In the genomic region with DNA sequence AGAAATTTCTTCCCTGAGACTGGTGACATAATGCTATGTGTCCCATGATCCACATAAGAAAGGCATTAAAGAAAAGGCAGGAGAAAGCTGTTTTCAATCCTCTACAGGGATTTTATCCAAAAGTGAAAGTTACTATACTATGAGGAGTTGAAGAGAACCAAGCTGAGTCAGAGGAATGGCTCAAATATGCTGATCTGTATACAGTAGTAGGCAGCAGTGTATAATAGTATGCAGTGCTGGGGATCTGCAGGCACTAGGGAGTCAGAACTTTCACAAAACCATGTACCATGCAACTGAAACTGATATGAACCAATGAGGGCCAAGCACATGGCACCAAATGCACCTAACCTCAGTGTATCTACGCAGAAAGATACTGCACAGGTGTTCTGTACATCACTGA, we compare ENCODE assay signal across 23 mouse cellular contexts.
DNase-seq lines count a peak whose midpoint lies in the region; ATAC-seq and TF ChIP-seq lines count a peak whose summit lies in the region.
"Had no signal": no experiment of that assay in that cellular context is flagged by ENCODE, and none has a peak within 500 bp of the region (broad histone marks: within the 10 kb centered on the region; RNA-seq: fewer than 3 reads in every experiment).

No protein-coding gene starts in this region.

- ATAC-seq in limb, embryonic 12.5 days (ENCODE audit: insufficient number of reproducible peaks, insufficient read depth, low FRiP score, low TSS enrichment, low read depth), result 0 out of 2 replicates have a peak, but pooled peaks have one; percentile 37
- peak; percentile 57 for ATAC-seq in limb, embryonic 13.5 days (ENCODE audit: low FRiP score, low read depth)
- ATAC-seq: CD4-positive, CD25-positive, alpha-beta regulatory T cell, adult 4 months; forebrain, embryonic 16.5 days; hindbrain, embryonic 16.5 days had no signal

- H3K79me2 ChIP-seq in heart, adult 2 months (replicated peaks; ENCODE audit: control insufficient read depth, insufficient read depth, low read length), result no peaks in the 10 kb centered on the region

- H3K27ac ChIP-seq in limb, embryonic 12.5 days, result no peak overlapping the region
- no peak overlapping the region for H3K27ac ChIP-seq in limb, embryonic 10.5 days
- no peak overlapping the region for H3K27ac ChIP-seq in limb, embryonic 13.5 days
- H3K27ac ChIP-seq in heart, adult 2 months, result no peak overlapping the region
- H3K27ac ChIP-seq: forebrain, embryonic 12.5 days; gastrocnemius, adult 2 months; heart, embryonic 10.5 days; hindbrain, embryonic 12.5 days had no signal

- no peaks in the 10 kb centered on the region for H3K36me3 ChIP-seq in limb, embryonic 12.5 days
- H3K36me3 ChIP-seq in limb, embryonic 10.5 days, result no peaks in the 10 kb centered on the region
- H3K36me3 ChIP-seq in limb, embryonic 13.5 days, result no peaks in the 10 kb centered on the region
- H3K36me3 ChIP-seq in heart, adult 2 months (ENCODE audit: control insufficient read depth, insufficient read depth, low read length), result no peaks in the 10 kb centered on the region
- H3K36me3 ChIP-seq: forebrain, embryonic 12.5 days; heart, embryonic 10.5 days; hindbrain, embryonic 12.5 days had no signal

- intact Hi-C loops in heart, adult 2 months (cut with DNase I), result no loop called here

- no peaks in the 10 kb centered on the region for H3K27me3 ChIP-seq in limb, embryonic 12.5 days
- no peaks in the 10 kb centered on the region for H3K27me3 ChIP-seq in limb, embryonic 10.5 days (ENCODE audit: low read depth, poor library complexity, severe bottlenecking)
- H3K27me3 ChIP-seq in limb, embryonic 13.5 days, result no peaks in the 10 kb centered on the region
- no peaks in the 10 kb centered on the region for H3K27me3 ChIP-seq in heart, adult 2 months (ENCODE audit: control insufficient read depth, insufficient read depth, low read length)
- H3K27me3 ChIP-seq: forebrain, embryonic 12.5 days; hindbrain, embryonic 12.5 days had no signal

- H3K4me1 ChIP-seq in limb, embryonic 12.5 days (replicated peaks), result peaks cover 8% of the 10 kb centered on the region; the same call in 1 of the 2 replicates
- H3K4me1 ChIP-seq in limb, embryonic 10.5 days, result peaks cover 8% of the 10 kb centered on the region
- H3K4me1 ChIP-seq in limb, embryonic 13.5 days, result peaks cover 14% of the 10 kb centered on the region
- no peaks in the 10 kb centered on the region for H3K4me1 ChIP-seq in heart, adult 2 months (ENCODE audit: control insufficient read depth, insufficient read depth, low read length)
- H3K4me1 ChIP-seq: forebrain, embryonic 12.5 days; heart, embryonic 10.5 days; hindbrain, embryonic 12.5 days had no signal

- H3K4me3 ChIP-seq in limb, embryonic 12.5 days (replicated peaks), result no peak overlapping the region
- no peak overlapping the region for H3K4me3 ChIP-seq in limb, embryonic 10.5 days
- no peak overlapping the region for H3K4me3 ChIP-seq in limb, embryonic 13.5 days
- H3K4me3 ChIP-seq in heart, adult 2 months, result no peak overlapping the region
- H3K4me3 ChIP-seq: forebrain, embryonic 12.5 days; gastrocnemius, adult 2 months; heart, embryonic 10.5 days; hindbrain, embryonic 12.5 days had no signal

- no peak for TF ChIP-seq EP300 in heart, adult 2 months (IDR thresholded peaks at IDR 0.05; ENCODE audit: insufficient read depth, low read depth, low read length)

- DNase-seq in limb, embryonic 10.5 days (ENCODE audit: low spot score), result no peak
- peak; percentile 11 for DNase-seq in CD4-positive helper T cell, adult 2 months (ENCODE audit: low read depth, low spot score)
- DNase-seq in brain, adult 2 months (ENCODE audit: low read depth, low spot score), result peak; percentile 25
- no peak for DNase-seq in urinary bladder, postnatal 25 days (ENCODE audit: low spot score)
- DNase-seq in heart, adult 2 months, result no peak
- no peak for DNase-seq in right cerebral cortex, postnatal 14 days
- DNase-seq: adrenal gland, postnatal 14 days; cerebellum, adult 18-20 months; cerebellum, adult 9-11 months; cerebellum, postnatal 36 days; gastrocnemius, adult 2 months; gastrocnemius, postnatal 36 days; heart, adult 11 months; heart, postnatal 10 days; heart, postnatal 4 days had no signal

- no peaks in the 10 kb centered on the region for H3K9me3 ChIP-seq in limb, embryonic 12.5 days
- H3K9me3 ChIP-seq in limb, embryonic 10.5 days (replicated peaks), result no peaks in the 10 kb centered on the region
- H3K9me3 ChIP-seq in limb, embryonic 13.5 days, result no peaks in the 10 kb centered on the region
- H3K9me3 ChIP-seq: forebrain, embryonic 12.5 days; heart, embryonic 10.5 days; hindbrain, embryonic 12.5 days had no signal

- no peak for TF ChIP-seq CTCF in heart, adult 2 months (IDR thresholded peaks at IDR 0.05)

- H3K4me2 ChIP-seq in limb, embryonic 12.5 days, result no peak overlapping the region
- no peak overlapping the region for H3K4me2 ChIP-seq in limb, embryonic 13.5 days (replicated peaks)
- H3K4me2 ChIP-seq: forebrain, embryonic 12.5 days; hindbrain, embryonic 12.5 days had no signal

- 90% methylated on average over 1 of the region's 1 CpGs for WGBS in limb, embryonic 12.5 days
- WGBS in limb, embryonic 10.5 days, result 94% methylated on average over 1 of the region's 1 CpGs
- WGBS in limb, embryonic 13.5 days, result 90% methylated on average over 1 of the region's 1 CpGs
- WGBS in heart, adult 2 months, result 91% methylated on average over 1 of the region's 1 CpGs

- no peak overlapping the region for H3K9ac ChIP-seq in limb, embryonic 12.5 days (replicated peaks)
- no peak overlapping the region for H3K9ac ChIP-seq in limb, embryonic 13.5 days
- H3K9ac ChIP-seq in heart, adult 2 months (ENCODE audit: low read depth, low read length), result no peak overlapping the region
- H3K9ac ChIP-seq: forebrain, embryonic 12.5 days; hindbrain, embryonic 12.5 days had no signal

- TF ChIP-seq POLR2A in heart, adult 2 months (IDR thresholded peaks at IDR 0.05; ENCODE audit: insufficient read depth, low read depth, low read length), result no peak

Comparison
In these comparisons a context has a peak if more than half of its experiments do, and no peak if none do; other contexts are left out.
1. DNase-seq: peak in CD4-positive helper T cell, adult 2 months (single experiment) and brain, adult 2 months (single experiment); none in limb, embryonic 10.5 days (single experiment), urinary bladder, postnatal 25 days (single experiment), heart, adult 2 months (0 of 2) and right cerebral cortex, postnatal 14 days (single experiment).